Mouse (Mus musculus): Measurements from ENCODE around the gene Ppp1r3d.

- TF ChIP-seq CTCF (conservative IDR thresholded peaks at IDR 0.05; ENCODE audit: low read length) (no peak), POU5F1 (IDR thresholded peaks at IDR 0.05; ENCODE audit: borderline replicate concordance, low read length) (no peak), NANOG (IDR thresholded peaks at IDR 0.05; ENCODE audit: borderline replicate concordance, low read length) (no peak)
These were observed 14.4 kb upstream of the Ppp1r3d start for GRCm38 (mm10) chr2:178428676-178429075.

Measured in E14TG2a.4 (cell line).